Mouse (Mus musculus) kidney, adult 8-10 months (tissue): ENCODE results near the gene Rpl9-ps1.

Experiments
- DNase-seq, 2 experiments: peaks; one replicate each; pipeline ENCODE4 v3.0.0; 2022

Gene Rpl9-ps1

GRCm38 (mm10) chr11:83645521-83645920 is at the start of gene Rpl9-ps1:
TSS of gene Rpl9-ps1 (minus strand) at chr11:83645621.
- no peak for DNase-seq

- DNase-seq = no peak
Measured at GRCm38 (mm10) chr11:83692008-83692407, 46.6 kb upstream of the Rpl9-ps1 start.

GRCm38 (mm10) chr11:83689918-83690317 is 44.5 kb upstream of the Rpl9-ps1 start:
- DNase-seq = no peak

- DNase-seq = no peak
Measured at GRCm38 (mm10) chr11:83675665-83676064, 30.2 kb upstream of the Rpl9-ps1 start.

- no peak for DNase-seq
Measured at GRCm38 (mm10) chr11:83671743-83672142, 26.3 kb upstream of the Rpl9-ps1 start.

GRCm38 (mm10) chr11:83663532-83663931 is 18.1 kb upstream of the Rpl9-ps1 start:
- DNase-seq = no peak

- no peak for DNase-seq
Measured at GRCm38 (mm10) chr11:83662204-83662603, 16.8 kb upstream of the Rpl9-ps1 start, which contains the start of gene Ccl4. TSS of gene Ccl4 (plus strand) at chr11:83662584.

GRCm38 (mm10) chr11:83658797-83659196 is 13.4 kb upstream of the Rpl9-ps1 start:
- DNase-seq = no peak

- DNase-seq = no peak
Measured at GRCm38 (mm10) chr11:83657508-83657907, 12.1 kb upstream of the Rpl9-ps1 start.

GRCm38 (mm10) chr11:83654606-83655005 is 9.2 kb upstream of the Rpl9-ps1 start:
- no peak for DNase-seq

- DNase-seq = no peak
Measured at GRCm38 (mm10) chr11:83649305-83649841, 4.0 kb upstream of the Rpl9-ps1 start, which contains the start of gene Ccl3. TSS of gene Ccl3 (minus strand) at chr11:83649355.

- DNase-seq = no peak
Measured at GRCm38 (mm10) chr11:83646356-83647149, 1.1 kb upstream of the Rpl9-ps1 start.

GRCm38 (mm10) chr11:83641216-83641615 is 4.2 kb downstream of the Rpl9-ps1 start:
- DNase-seq = no peak

- DNase-seq = no peak
Measured at GRCm38 (mm10) chr11:83640141-83640540, 5.3 kb downstream of the Rpl9-ps1 start.

GRCm38 (mm10) chr11:83639533-83639932 is 5.9 kb downstream of the Rpl9-ps1 start:
- DNase-seq = no peak

GRCm38 (mm10) chr11:83638934-83639333 is 6.5 kb downstream of the Rpl9-ps1 start:
- DNase-seq = no peak

GRCm38 (mm10) chr11:83636742-83637235 is 8.6 kb downstream of the Rpl9-ps1 start:
- DNase-seq = no peak

- DNase-seq = no peak
Measured at GRCm38 (mm10) chr11:83634898-83635297, 10.5 kb downstream of the Rpl9-ps1 start.

- DNase-seq = no peak
Measured at GRCm38 (mm10) chr11:83634425-83634824, 11.0 kb downstream of the Rpl9-ps1 start.

GRCm38 (mm10) chr11:83632744-83633143 is 12.7 kb downstream of the Rpl9-ps1 start:
- DNase-seq = peak in 1 of 2 experiments; percentile 31

GRCm38 (mm10) chr11:83631065-83631464 is 14.4 kb downstream of the Rpl9-ps1 start:
- DNase-seq = no peak

GRCm38 (mm10) chr11:83630630-83631029 is 14.8 kb downstream of the Rpl9-ps1 start:
- DNase-seq = peak in 1 of 2 experiments; percentile 15

GRCm38 (mm10) chr11:83628808-83629207 is 16.6 kb downstream of the Rpl9-ps1 start:
- no peak for DNase-seq

GRCm38 (mm10) chr11:83623586-83623985 is 21.8 kb downstream of the Rpl9-ps1 start:
- DNase-seq = no peak
